Mouse (Mus musculus): Measurements from ENCODE around the gene Btrc. TPM values are rescaled to one million over a fixed set of nuclear protein-coding genes. Genes with fewer than 3 reads are reported as not detected.

Btrc gene
- total RNA-seq, 2 experiments from 2014 or later, result 105 to 107 TPM

DNA sequence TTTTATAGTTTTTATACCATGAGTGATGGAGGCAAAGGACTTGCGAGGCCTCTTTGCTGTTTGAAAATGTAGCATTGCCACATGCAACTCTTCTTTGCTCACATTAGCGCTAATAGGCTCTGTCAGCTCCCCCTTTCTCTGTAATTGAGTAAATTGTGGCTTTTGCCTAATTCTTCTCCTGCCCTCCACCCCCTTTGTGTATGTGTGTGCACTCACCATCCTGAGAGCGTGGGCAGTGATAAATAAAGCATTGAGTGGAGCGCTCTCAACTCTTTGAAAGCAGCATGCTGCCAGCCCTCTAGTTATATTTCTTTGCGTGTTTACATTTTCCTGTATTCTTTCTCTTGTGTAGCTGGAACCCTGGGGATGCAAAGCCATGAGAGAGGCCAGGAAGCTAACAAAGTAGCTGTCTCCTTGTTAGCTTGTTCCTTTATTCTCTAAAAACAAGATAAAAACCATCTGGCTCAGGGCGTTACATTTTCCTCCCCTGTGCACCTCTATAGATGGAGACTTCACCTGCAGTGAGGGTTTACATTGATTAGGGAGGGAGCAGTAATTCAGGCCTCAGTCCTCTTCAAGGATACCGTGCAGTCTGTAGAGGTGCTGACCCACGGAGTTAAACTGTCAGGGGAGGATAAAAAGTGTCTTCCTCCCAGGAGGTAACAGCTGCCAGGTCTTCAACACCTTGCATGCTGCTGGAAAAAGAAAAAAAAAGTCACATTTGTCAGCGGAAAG lies 96.6 kb downstream of the Btrc start:
- DNase-seq (ENCODE audit: low spot score in 2 of 2), result no peak
- intact Hi-C loops (cut with DNase I), result no loop called here

DNA sequence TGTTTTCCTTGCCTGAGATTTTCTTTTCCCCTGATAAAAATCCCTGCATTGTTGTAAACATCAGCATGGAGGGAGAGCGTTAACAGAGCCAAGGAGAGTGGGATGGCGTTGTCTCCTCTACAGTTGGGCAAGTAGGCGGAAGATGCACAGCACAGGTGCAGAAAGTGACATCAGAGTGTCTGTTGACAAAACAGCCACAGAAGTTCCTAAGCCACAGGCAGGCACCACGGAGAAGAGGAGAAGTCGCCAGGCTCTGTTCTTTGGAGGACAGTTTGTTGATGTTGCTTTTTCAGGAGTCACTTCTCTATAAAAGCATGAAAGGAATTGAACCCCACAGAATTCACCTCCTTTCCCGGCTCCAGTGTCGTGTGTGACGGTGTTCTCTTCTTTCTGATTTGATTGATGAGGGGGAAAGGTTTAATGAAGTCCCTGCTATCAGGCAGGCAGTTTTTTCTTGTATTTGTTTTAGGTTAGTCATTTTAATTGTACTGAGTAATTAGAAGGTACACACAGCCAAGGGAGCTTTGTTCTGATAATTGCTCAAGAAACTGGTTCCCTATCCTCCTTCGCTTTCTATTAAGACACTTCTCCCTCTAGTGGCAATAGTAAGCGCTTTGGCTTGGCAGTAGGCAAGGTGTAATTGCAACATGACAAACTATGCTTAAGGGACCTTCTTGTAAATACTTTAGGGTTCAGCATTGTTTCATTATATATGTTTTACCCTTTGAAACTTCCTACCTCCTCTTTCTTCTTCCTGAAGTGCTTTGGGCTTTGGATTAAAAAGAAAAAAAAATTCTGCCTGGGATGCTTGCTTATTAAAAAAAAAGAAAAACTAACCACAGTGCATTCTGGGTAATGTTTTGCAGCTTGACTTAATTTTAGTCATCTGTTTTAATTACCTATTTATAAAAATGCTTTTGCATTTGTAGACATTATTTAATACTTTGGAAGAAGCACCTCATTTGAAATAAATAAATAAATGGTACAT lies 97.5 kb downstream of the Btrc start:
- no peak for DNase-seq (ENCODE audit: low spot score in 2 of 2)
- intact Hi-C loops (cut with DNase I), result no loop called here

DNA sequence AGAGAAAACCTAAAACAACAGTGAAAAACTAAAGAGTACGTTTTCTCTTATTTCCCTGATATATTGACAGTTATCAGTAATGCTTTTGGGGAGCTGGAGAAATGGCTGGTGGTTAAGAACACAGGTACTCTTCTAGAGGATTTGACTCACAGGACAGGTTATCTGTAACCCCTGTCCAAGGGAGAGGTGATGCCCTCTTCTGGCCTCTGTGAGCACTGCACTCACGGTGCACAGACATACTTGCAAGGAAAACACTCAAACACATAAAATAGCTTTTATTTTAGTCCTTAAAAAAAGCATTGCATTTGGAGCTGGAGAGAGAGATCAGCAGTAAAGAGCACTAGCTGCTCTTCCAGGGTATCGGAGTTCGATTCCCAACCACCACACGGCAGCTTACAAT lies 106.2 kb downstream of the Btrc start:
- intact Hi-C loops (cut with DNase I), result no loop called here
- DNase-seq (ENCODE audit: low spot score in 2 of 2), result no peak

DNA sequence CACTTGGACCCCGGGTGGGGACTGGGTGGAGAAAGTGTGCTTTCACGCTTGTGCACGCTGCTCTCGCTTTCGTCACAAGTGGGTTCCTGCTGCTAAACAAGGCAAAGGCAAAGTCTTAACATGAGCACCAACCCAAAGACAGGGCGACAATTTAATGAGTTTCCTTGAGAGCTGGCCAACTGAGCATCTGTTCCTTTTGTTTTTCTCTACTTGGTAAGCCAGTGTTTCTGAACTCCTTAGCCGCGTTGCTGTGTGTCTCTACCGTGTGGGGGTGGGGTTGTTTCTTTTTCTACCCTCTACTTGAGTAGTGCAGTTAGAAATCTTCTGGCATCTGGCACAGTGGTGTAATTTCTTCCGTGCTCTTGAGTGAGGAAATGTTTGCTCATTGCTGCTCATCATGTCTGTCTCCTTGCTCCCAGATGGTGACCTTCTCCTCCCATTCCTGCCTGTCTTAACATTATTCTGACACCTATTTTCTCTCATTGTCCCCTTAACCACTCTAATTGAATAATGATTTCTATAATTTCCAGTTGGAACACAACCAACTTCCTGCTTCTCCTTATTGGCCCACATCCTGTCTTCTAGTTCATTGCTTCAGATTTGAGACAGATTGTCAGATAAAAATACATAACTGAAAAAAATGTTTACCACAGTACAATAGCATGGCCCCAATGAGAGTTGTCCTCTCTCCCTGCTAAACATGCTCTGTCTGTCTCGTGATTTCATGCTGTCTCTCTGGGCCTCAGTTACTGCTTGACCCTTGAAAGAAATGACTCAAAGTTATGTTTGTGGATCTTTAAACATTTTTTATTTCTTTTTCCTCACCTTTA lies 109.4 kb downstream of the Btrc start:
- DNase-seq (ENCODE audit: low spot score in 2 of 2), result peak; percentile 25 to 85
- intact Hi-C loops (cut with DNase I), result no loop called here

DNA sequence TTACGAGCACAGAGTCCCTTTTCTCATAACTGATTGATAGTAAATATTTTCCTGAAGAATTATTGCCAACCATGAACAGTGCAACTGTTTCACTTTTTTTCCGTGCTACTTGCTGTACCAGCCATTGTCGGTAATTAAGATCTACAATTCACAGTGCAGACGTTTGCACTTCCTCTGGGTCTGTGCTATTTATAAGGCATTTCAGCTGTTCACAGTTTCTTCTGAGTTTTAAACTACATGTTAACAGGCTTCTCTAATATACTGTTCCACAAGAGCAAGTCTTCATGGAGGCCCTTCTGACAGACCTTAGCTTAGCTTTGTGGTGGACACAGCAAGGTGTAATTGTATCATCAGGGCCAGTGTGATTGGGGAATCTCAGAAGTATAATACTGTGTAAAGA lies 111.2 kb downstream of the Btrc start:
- DNase-seq (ENCODE audit: low spot score in 2 of 2), result peak in 1 of 2 experiments; percentile 50
- intact Hi-C loops (cut with DNase I), result no loop called here

DNA sequence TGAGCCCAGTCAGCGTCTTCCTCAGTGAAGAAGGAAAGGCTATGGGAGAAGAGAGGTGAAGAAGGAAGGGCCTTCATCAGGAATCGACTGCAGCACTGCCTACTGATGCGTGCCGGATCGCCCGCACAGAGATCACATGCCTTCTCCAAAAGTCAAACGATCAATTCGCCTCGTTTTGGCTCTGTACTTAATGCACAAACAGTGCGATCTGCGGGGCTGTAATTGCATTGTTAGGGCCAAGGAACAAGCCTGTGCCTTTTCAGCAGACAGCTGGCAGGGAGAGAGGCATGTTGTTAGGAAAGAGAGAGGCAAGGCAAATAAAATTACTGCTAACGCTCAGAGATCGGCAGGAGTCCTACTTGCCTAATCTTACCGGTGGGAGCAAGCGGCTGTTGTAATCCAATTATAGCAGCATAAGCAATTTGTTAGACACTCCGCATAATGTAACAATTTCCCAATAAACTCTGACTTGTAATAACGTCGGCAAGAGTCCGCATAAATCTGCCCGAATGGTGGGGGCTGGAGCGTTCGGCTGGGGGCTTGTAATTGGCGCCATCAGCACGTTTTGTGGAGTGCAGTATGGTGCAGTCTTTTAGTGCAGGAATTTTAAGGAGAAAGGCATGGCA lies 112.5 kb downstream of the Btrc start:
- intact Hi-C loops (cut with DNase I), result no loop called here

DNA sequence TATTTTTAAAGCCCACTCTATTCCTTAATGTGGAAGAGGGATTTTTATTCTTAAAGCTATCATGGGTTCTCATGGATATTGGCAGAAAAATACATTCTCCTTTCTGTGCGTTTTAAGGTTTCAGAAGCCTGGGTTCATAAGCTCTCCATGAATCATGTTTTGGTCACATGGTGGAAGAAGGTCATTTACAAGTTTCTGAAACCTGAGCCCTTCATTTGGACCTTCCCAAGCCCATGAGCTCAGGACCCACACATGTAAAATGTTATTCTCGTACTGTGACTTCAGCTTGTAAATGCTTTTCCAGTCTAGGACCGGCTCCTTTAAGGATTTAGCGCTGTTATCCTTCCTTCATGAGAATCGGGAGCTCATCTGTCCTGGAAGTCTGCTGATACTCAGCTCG lies 116.0 kb downstream of the Btrc start:
- no peak for DNase-seq (ENCODE audit: low spot score in 2 of 2)
- intact Hi-C loops (cut with DNase I), result no loop called here

More for the DNA sequence above, 112.5 kb downstream of the Btrc start:
- peak in 1 of 2 experiments; percentile 42 for DNase-seq (ENCODE audit: low spot score in 2 of 2)

DNA sequence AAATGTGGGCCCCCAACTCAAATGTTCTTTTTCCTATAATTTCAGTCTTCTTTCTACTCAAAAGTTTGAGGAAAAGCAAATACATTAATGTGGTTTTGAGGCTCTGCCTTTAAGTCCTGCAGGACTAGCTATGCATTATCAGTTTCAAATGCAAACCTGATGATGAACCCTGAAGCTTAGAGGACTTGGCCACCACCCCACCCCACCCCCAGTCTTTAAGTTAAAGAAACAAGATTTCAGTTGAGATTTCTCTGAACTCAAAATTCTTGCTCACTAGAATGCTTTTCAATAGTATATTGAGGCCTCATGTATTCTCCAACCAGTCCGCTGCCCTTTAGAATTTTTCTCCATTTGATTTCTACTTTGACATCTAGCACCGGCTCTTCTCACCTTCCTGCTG lies 117.0 kb downstream of the Btrc start:
- intact Hi-C loops (cut with DNase I), result no loop called here
- DNase-seq (ENCODE audit: low spot score in 2 of 2), result no peak

DNA sequence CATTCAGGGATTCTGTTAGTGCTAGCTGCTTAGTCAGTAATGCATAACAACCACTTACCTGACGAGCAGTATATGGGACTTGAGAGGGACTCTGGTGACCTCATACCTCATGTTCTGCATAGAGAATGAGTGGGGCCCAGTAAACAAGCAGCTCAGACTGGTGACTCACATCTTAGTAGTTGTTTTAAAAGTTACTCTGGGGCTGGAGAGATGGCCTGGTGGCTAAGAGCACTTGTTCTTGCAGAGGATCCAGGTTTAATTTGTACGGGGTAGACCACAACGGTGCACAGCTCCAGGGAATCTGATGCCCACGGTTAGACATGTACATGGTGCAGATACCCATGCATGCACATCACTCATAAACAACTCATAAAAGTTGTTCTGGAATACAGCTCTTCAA lies 117.4 kb downstream of the Btrc start:
- DNase-seq (ENCODE audit: low spot score in 2 of 2), result no peak
- intact Hi-C loops (cut with DNase I), result no loop called here

DNA sequence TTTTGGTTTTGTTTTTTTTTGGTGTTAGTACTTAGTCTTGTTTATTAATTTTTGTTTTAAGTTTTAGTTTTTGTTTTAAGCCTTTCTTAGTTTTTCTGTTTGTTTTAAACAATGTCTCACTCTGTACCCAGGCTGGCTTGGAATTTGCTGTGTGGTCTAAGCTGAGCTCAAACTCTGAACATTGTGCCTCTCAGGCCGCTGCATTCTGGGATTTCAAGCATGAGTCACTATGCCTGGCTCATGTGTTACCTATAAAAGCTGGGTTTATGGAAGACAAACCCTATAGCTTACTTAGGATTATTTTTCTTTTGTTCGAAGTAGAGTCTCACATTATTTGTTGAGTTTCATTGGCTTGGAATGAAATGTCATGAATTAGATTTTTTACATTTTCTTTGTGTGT lies 119.9 kb downstream of the Btrc start:
- intact Hi-C loops (cut with DNase I), result no loop called here
- DNase-seq (ENCODE audit: low spot score in 2 of 2), result no peak

DNA sequence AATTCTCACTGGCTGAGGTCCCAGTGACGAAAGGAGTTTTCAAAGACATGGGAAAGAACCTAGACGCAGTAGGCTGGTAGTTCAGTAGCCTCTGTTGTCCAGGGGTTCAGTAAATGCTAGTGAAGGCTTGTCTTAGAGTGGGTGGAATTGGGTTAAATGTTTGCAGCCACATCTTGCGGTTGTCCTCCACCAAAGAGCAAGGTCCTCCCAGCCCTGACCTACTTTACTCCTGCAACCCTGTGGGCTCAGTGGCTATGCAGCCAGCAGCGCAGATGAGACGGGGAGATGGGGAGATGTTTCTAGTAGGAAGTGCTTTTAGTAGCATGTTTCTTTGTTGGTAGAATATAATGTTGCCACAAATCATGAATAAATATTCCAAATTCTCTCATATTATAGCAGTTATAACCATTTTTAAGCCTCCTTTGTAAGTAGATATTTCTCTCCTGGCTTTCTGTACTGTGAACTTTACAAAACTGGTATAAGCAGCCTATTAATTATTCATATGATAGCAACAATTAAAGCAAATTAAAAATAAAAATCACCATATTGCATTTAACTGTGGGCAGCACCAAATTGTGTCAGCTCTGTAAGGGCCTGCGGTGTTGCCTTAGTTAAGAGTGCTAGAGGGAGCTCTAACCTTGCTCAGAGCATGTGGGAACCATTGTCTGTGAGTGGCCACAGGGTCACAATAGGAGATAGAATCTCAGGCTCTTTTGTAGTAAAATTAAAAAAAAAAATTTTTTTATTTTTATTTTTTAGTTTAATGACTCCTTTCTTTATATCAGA lies 122.9 kb downstream of the Btrc start:
- intact Hi-C loops (cut with DNase I), result loop anchor here (5.0 kb wide), 1 partner anchor 56 kb away; no protein-coding TSS in a partner anchor
- no peak for DNase-seq (ENCODE audit: low spot score in 2 of 2)

DNA sequence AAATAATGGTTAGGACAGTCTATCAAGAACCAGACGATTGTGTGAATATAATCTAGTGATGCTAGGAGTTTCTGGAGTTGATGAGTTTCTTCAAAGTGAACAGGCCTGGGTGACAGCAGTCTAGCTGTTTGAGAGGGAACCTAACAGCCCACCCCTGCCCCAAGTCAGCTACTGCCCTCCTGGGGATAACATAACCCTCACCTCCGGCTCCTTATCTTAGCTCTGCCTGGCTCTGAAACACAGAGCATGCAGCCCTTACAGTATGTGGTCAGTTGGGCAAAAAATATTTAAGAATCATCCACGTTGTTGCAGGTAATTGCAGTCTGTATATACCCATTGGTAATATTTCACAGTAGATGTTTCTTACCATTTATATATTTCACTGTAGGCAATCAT lies 123.5 kb downstream of the Btrc start:
- no peak for DNase-seq (ENCODE audit: low spot score in 2 of 2)
- intact Hi-C loops (cut with DNase I), result loop anchor here (5.0 kb wide), 1 partner anchor 55 kb away; no protein-coding TSS in a partner anchor

DNA sequence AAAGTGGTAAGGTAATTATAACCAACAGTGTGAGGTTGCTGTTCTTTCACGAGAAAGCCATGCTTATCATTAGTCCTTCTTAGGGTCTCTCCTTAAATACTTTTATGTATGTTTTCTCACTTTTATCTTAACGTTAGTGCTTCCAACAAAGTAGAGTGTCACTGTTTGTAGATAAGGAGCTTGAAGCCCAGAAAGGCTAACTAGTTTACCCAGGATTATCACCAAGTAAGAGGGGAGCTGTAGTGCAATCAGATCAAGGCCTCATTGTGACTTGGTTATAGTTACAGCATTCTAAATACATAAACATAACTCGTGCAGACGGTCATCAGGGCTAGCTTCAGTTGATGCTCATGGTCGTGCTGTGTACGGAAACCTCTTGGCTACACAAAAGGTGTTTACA lies 126.4 kb downstream of the Btrc start:
- intact Hi-C loops (cut with DNase I), result loop anchor here (5.0 kb wide), 1 partner anchor 52 kb away; no protein-coding TSS in a partner anchor
- DNase-seq (ENCODE audit: low spot score in 2 of 2), result no peak

DNA sequence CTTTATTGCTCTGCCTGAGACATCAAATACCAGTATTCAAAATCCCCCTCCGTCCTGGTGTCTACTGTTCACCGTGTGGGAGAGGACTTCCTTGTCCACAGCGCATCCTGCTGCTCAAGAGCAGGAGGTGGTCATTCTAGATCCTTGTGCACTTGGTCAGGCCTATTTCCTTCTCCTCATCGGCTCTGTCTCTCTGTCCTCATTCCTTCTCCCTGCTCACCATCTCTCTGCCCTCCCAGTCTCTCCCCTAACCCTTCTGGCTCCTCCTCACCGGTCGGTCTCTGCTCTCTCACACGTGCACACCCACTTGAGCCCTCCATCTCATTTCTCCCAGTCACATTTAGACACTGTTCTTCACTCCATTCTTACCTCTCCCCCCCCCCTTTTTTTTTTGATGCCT lies 127.7 kb downstream of the Btrc start:
- DNase-seq (ENCODE audit: low spot score in 2 of 2), result no peak
- intact Hi-C loops (cut with DNase I), result no loop called here

DNA sequence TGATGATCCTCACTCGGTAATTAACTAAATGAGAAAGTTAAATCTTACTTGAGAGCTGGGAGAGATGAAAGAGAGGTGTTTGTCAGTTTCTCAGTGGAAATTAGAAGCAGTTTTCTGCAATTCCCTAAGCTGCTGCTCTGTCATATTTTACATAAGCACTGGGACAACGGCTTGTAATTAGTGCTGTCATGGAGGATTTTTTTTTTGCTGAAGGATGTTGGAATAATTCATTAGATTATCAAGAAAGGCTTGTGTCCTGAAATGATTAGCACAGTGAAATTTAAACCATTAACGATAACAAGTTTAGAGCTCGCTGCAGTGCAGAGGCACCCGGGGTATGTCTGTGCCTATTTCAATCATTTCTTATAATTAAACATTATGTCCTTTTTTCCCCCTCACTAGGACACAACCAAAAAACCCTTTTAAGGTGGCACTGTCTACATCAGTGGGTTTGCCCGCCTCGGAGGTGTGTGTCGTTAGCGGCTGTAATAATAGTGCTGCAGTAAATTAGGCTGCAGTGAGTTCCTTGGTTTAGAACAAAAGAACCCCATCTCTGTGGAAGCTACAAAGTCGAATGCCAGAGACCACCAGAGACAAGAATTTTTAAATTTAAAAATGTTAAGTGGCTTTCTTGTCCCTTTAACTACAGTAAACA lies 130.7 kb downstream of the Btrc start:
- intact Hi-C loops (cut with DNase I), result no loop called here
- DNase-seq (ENCODE audit: low spot score in 2 of 2), result no peak

DNA sequence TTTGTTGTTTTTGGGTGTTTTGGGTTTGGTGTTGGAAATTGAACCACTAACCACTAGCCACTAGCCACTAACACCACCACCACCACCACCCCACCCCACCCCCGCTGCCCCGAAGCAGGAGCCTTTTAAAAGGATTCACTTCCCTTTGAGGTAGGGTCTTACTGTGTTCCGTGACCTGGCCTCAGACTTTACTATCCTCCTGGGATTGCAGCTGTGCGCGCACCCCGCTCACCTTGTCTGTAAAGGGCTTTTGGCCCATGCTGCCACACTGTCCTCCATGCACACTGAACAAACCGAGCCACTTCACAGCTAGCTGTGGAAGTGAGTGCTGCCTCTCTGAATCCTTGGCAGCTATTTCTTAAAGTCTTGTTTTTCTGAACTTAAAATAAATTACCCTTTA lies 141.9 kb downstream of the Btrc start:
- DNase-seq (ENCODE audit: low spot score in 2 of 2), result no peak
- intact Hi-C loops (cut with DNase I), result no loop called here

DNA sequence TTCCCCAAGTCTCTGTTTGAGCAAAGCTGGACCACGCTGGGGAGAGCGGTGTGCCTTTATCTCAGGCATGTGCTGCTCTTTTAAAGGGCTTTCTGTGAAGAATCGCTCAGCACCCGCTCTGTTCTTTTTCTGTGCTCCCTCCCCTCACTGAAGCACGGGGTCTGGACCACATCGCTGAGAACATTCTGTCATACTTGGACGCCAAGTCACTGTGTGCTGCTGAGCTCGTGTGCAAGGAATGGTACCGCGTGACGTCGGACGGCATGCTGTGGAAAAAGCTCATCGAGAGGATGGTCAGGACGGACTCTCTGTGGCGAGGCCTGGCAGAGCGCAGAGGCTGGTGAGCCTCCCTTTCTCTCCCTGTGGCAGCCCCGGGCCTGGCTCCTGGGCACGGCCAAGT lies 144.0 kb downstream of the Btrc start:
- peak in 1 of 2 experiments; percentile 28 for DNase-seq (ENCODE audit: low spot score in 2 of 2)
- intact Hi-C loops (cut with DNase I), result no loop called here

DNA sequence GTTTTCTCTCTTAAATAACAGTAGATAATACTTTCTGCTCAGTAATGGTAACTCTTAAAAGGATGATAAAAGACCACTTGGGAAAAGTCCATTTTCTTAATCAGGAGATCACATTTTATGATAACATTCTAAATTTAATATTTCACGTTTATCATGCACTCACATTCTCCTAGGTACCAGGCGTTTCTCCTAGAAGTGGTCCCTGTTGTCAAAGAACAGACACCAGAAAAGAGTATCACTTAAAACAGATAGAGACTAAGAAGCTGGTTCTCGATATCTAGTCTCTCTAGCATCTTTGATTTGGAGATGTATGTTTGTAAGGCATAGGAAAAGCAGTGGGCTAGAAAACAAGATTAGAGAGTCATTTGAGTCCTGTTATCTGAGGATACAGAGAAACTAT lies 147.1 kb downstream of the Btrc start:
- no peak for DNase-seq (ENCODE audit: low spot score in 2 of 2)
- intact Hi-C loops (cut with DNase I), result no loop called here

Data from left cerebral cortex, postnatal 25 days (tissue).